Mouse (Mus musculus) large intestine, adult 2 months (tissue): Measurements from ENCODE around the gene Gpr34. TPM values are rescaled to one million over a fixed set of nuclear protein-coding genes. Genes with fewer than 3 reads are reported as not detected.

ENCODE experiments used
- DNase-seq: peaks from one replicate; pipeline ENCODE4 v3.0.0-alpha.2; 2012; ENCODE audit warnings: low read depth, low spot score
- WGBS: fragments of 180-500 bp; shearing (Covaris S2); methylation state at CpG from one replicate; pipeline ENCODE4 v1.1.7; 2018; 5-methylcytosine and 5-hydroxymethylcytosine counted together
- polyA plus RNA-seq: library from polyadenylated mRNA; depleted of rRNA; stranded (reverse); fragments of >200 nt; gene quantifications from 2 replicates; pipeline ENCODE4 v1.2.3, GENCODE M21; 2012; rRNA removed

The Gpr34 gene
- polyA plus RNA-seq, 1 experiment = 0.56 TPM

- no peak for DNase-seq
- WGBS = 93% methylated on average over 5 of the region's 5 CpGs
Measured at GRCm38 (mm10) chrX:13661063-13661462, 29.2 kb downstream of the Gpr34 start, which contains the start of gene Gpr82. TSS of gene Gpr82 (plus strand) at chrX:13661363.

GRCm38 (mm10) chrX:13668867-13669266 is 37.0 kb downstream of the Gpr34 start:
- WGBS = 63% methylated on average over 5 of the region's 5 CpGs
- DNase-seq = no peak

DNA sequence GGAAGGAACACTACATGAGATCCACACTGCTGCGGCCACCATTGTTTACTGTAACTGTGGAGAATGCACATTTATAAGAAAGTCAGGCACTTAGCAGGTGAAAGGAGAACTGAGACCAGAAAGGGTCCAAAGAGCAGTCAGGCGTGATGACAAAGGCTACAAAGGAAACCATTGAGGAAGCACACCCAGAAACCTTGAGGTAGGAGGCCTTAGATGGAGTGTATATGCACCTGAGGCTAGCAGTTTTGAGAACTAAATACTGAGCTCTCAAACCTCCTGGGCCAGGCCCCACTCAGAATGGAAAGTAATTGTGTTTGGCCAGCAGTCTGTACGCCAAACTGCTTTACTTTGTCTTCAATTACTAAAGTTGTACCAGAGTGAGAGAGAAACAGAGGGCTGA is 38.5 kb downstream of the Gpr34 start:
- no peak for DNase-seq
- WGBS = 55% methylated on average over 3 of the region's 3 CpGs

DNA sequence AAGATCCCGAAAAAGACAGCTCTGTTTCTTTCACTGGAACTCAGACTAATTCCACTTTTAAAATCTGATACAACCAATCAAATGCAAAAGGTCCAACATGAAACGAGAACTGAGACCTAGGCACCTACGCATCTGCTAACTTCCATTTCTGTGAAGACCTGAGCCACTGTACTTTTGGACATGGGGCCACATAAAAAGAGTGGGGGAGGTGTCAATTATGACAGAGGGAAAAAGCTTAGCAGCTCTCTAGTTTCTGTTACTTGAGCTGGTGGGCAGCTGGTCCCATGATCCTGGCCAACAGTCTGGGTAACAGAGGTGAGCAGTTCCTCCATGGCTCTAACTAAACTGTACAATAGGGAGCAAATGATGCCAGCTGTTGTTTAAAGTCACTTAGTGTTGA is 41.1 kb downstream of the Gpr34 start:
- 87% methylated on average over 3 of the region's 3 CpGs for WGBS
- DNase-seq = no peak

DNA sequence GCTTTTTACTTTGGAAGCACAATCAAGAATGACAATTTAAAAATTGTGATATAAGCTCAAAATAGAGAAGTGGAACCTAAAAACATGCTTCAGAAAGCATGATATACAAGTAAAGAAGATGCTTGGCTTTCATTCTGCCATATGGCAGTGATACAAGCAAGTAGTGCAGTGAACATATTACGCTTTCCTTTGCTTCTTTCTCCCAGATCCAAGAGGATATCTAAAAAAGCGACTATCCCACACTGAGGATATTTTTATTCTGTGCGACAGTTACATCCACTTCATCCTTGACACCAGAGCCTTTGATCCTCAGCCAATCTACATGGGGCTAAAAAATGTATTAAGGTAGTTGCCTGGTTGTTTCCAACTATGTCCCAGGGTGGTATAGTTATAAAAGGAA is 49.9 kb downstream of the Gpr34 start:
- DNase-seq = no peak
- 91% methylated on average over 3 of the region's 3 CpGs for WGBS

GRCm38 (mm10) chrX:13686589-13686988 is 54.7 kb downstream of the Gpr34 start:
- WGBS = 90% methylated on average over 1 of the region's 1 CpGs
- DNase-seq = no peak

- 84% methylated on average over 2 of the region's 2 CpGs for WGBS
Measured at GRCm38 (mm10) chrX:13688356-13688755, 56.5 kb downstream of the Gpr34 start.

More at GRCm38 (mm10) chrX:13688356-13688755, 56.5 kb downstream of the Gpr34 start:
- no peak for DNase-seq

Other genes with a start within 250 kb of the Gpr34 start
- 0.30 and 0.56 TPM in 2 replicates for gene Nyx, start 166.0 kb upstream of the Gpr34 start, polyA plus RNA-seq
- gene Gpr82, start 29.3 kb downstream of the Gpr34 start, polyA plus RNA-seq = 0.06 and 0.11 TPM in 2 replicates
- gene Cask, start 219.3 kb downstream of the Gpr34 start, polyA plus RNA-seq = 12.8 and 19.2 TPM in 2 replicates